Mouse (Mus musculus) cerebellum, adult 2 months (tissue): Measurements from ENCODE around the gene Map4.

Experiments
- CTCF ChIP-seq: fragments of 200-500 bp; IDR thresholded peaks from 2 replicates; pipeline ENCODE4 v1.5.1; 2011; ENCODE audit warnings: low read depth, mild to moderate bottlenecking, control low read depth, low read length, moderate library complexity, borderline replicate concordance; ENCODE audit not compliant: insufficient read depth
- POLR2A ChIP-seq: fragments of 200-500 bp; IDR thresholded peaks from 2 replicates; pipeline ENCODE4 v1.6.1; 2011; ENCODE audit warnings: low read length, control low read depth, borderline replicate concordance; ENCODE audit not compliant: insufficient read depth

DNA sequence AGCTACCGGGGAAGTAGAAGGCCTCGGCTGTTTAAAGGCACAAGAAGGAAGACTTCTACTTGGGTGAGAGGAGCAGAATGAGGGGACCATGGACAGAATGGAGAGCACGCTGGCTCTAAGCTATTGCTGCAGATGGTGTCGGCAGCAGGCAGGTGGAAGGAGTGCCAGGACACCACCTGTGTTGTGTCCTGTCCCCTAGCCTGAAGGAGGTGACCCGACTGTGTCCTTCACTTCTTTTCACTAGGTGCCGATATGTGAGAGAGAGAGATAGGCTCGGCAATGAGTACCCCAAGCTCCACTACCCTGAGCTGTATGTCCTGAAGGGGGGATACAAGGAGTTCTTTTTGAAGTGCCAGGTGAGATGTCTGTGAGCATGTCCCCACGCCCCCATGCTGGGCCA lies 39.8 kb upstream of the Map4 start:
- TF ChIP-seq POLR2A (no peak), CTCF (no peak)
